Mouse (Mus musculus) CH12.LX (cell line): ENCODE results near the gene Camta1. TPM values are rescaled to one million over a fixed set of nuclear protein-coding genes. Genes with fewer than 3 reads are reported as not detected.

Experiments used
- DNase-seq: peaks from one replicate; pipeline ENCODE4 v3.0.0-alpha.2; 2013; ENCODE audit errors: extremely low read depth
- H3K27ac ChIP-seq: 2 replicates; pipeline ENCODE4 v1.5.1; 2012; ENCODE audit warnings: low read depth, mild to moderate bottlenecking, control low read depth, moderate library complexity; ENCODE audit not compliant: insufficient read depth
- H3K27me3 ChIP-seq: replicated peaks from 2 replicates; pipeline ENCODE3; 2012; ENCODE audit warnings: inconsistent platforms
- H3K36me3 ChIP-seq, 2 experiments: replicated peaks in 1 of 2; 2 replicates each; pipeline versions ENCODE3 to v1.6.1; 2012; ENCODE audit warnings: inconsistent platforms in 1 of 2, low read length in 1 of 2, mild to moderate bottlenecking in 1 of 2, mixed read lengths in 1 of 2, moderate library complexity in 1 of 2; ENCODE audit not compliant: control insufficient read depth in 1 of 2, insufficient read depth in 1 of 2
- H3K4me1 ChIP-seq, 2 experiments: 2 replicates each; pipeline ENCODE4 v1.6.1; 2012; ENCODE audit warnings: inconsistent platforms in 1 of 2, moderate library complexity in 1 of 2; ENCODE audit not compliant: insufficient read depth in 2 of 2, control insufficient read depth in 1 of 2
- H3K4me2 ChIP-seq: 2 replicates; pipeline ENCODE4 v1.6.1; 2012; ENCODE audit warnings: low read depth, mild to moderate bottlenecking, control low read depth; ENCODE audit not compliant: poor library complexity, insufficient read depth, severe bottlenecking
- H3K4me3 ChIP-seq, 3 experiments: fragments of 150-350 bp in 1 of 3; sonication (generic) in 1 of 3; replicated peaks in 1 of 3; 2 replicates each; pipeline versions ENCODE3 to v1.5.1; 2011 to 2012; ENCODE audit warnings: low read depth in 2 of 3, low read length in 2 of 3, mild to moderate bottlenecking in 2 of 3, moderate library complexity in 2 of 3, control low read depth in 1 of 3, improper control_type of control experiment in 1 of 3, inconsistent platforms in 1 of 3, mixed read lengths in 1 of 3; ENCODE audit not compliant: poor library complexity in 1 of 3
- H3K79me2 ChIP-seq: replicated peaks from 2 replicates; pipeline ENCODE4 v1.6.1; 2012; ENCODE audit warnings: mild to moderate bottlenecking, moderate library complexity; ENCODE audit not compliant: control insufficient read depth, poor library complexity, insufficient read depth, severe bottlenecking; ENCODE audit errors: extremely low read depth
- H3K9ac ChIP-seq: 2 replicates; pipeline ENCODE4 v1.6.1; 2012; ENCODE audit warnings: low read depth, mild to moderate bottlenecking, control low read depth, moderate library complexity; ENCODE audit not compliant: insufficient read depth
- H3K9me3 ChIP-seq: replicated peaks from 2 replicates; pipeline ENCODE3; 2012; ENCODE audit warnings: low read length, inconsistent platforms, mixed read lengths
- CHD1 ChIP-seq: IDR thresholded peaks from 2 replicates; pipeline ENCODE4 v1.6.1; 2012; ENCODE audit warnings: low read depth, low read length, improper control_type of control experiment, inconsistent platforms
- CHD2 ChIP-seq: IDR thresholded peaks from 2 replicates; pipeline ENCODE4 v1.6.1; 2011; ENCODE audit warnings: low read length, improper control_type of control experiment
- CTCF ChIP-seq, 2 experiments: IDR thresholded peaks in 1 of 2; conservative IDR thresholded peaks in 1 of 2; 2 replicates each; pipeline ENCODE4 v1.5.1; 2011 to 2012; ENCODE audit warnings: low read depth in 2 of 2, low read length in 2 of 2, improper control_type of control experiment in 1 of 2, inconsistent platforms in 1 of 2, mild to moderate bottlenecking in 1 of 2, moderate library complexity in 1 of 2
- ELF1 ChIP-seq: IDR thresholded peaks from 2 replicates; pipeline ENCODE4 v1.6.1; 2014; ENCODE audit warnings: low read depth, mild to moderate bottlenecking, inconsistent platforms, low read length, improper control_type of control experiment
- EP300 ChIP-seq: IDR thresholded peaks from 2 replicates; pipeline ENCODE4 v1.6.1; 2011; ENCODE audit warnings: low read length, improper control_type of control experiment
- HCFC1 ChIP-seq: IDR thresholded peaks from 2 replicates; pipeline ENCODE4 v1.6.1; 2012; ENCODE audit warnings: low read depth, mild to moderate bottlenecking, inconsistent platforms, low read length, improper control_type of control experiment
- JUN ChIP-seq: IDR thresholded peaks from 2 replicates; pipeline ENCODE4 v1.6.1; 2011; ENCODE audit warnings: low read depth, mild to moderate bottlenecking, low read length, improper control_type of control experiment, moderate library complexity; ENCODE audit not compliant: insufficient read depth
- RAD21 ChIP-seq: IDR thresholded peaks from 2 replicates; pipeline ENCODE4 v1.6.1; 2011; ENCODE audit warnings: low read depth, mild to moderate bottlenecking, low read length, improper control_type of control experiment, moderate library complexity
- SMC3 ChIP-seq: IDR thresholded peaks from 2 replicates; pipeline ENCODE4 v1.6.1; 2011; ENCODE audit warnings: low read depth, low read length, improper control_type of control experiment
- ZC3H11A ChIP-seq: IDR thresholded peaks from 2 replicates; pipeline ENCODE4 v1.6.1; 2012; ENCODE audit warnings: low read depth, mild to moderate bottlenecking, inconsistent platforms, low read length, improper control_type of control experiment
- dilution Hi-C: fragments of 300-500 bp; cut with MboI; formaldehyde crosslinking; loops from 2 replicates; pipeline ENCODE4 v1.14.3; 2020; ENCODE audit warnings: low sequenced_read_pairs; ENCODE audit not compliant: extremely low pct_unique_long_range_greater_than_20kb, extremely low pct_ligation_motif_present
- in situ Hi-C: fragments of 300-500 bp; cut with MboI; formaldehyde crosslinking; loops from 3 replicates; pipeline ENCODE4 v1.14.3; 2019; ENCODE audit warnings: low sequenced_read_pairs, low pct_ligation_motif_present, low pct_unique_long_range_greater_than_20kb, mixed read lengths
- polyA plus RNA-seq: library from polyadenylated mRNA; unstranded; fragments of >175 nt; gene quantifications from 2 replicates; pipeline ENCODE4 v1.2.1, GENCODE M21; 2012; ENCODE audit warnings: low read depth; ENCODE audit not compliant: insufficient read length
- total RNA-seq, 2 experiments: library from RNA; depleted of rRNA; stranded (reverse); fragments of 300-350 nt in 1 of 2; fragments of >200 nt in 1 of 2; gene quantifications; 2 replicates each; pipeline ENCODE4 v1.2.3; 2012 to 2014

Gene Camta1
- total and polyA plus RNA-seq, 3 experiments = 9.9 to 32.5 (median 15.3) TPM

- Histone ChIP-seq H3K9ac (no peak overlapping the region), H3K79me2 (no peaks in the 10 kb centered on the region), H3K27ac (no peak overlapping the region), H3K36me3 (no peaks in the 10 kb centered on the region), H3K9me3 (peaks cover 3% of the 10 kb centered on the region), H3K4me1 (peaks cover 12 to 26% of the 10 kb centered on the region in 2 experiments), H3K4me3 (no peak overlapping the region), H3K27me3 (peaks cover 2% of the 10 kb centered on the region), H3K4me2 (no peak overlapping the region)
- in situ Hi-C loops = no loop called here
- DNase-seq = peak; percentile 58
- TF ChIP-seq RAD21 = no peak; the same call in 1 of the 2 replicates
- TF ChIP-seq SMC3 = peak; percentile 41
- no peak for TF ChIP-seq HCFC1
- TF ChIP-seq CTCF (conservative IDR thresholded peaks at IDR 0.05 in 1 of 2, IDR thresholded peaks at IDR 0.05 in 1 of 2; ENCODE audit: low read depth in 2 of 2, low read length in 2 of 2) = peak; percentile 57 to 61
- dilution Hi-C loops = no loop called here
Measured at GRCm38 (mm10) chr4:150925923-150926322, 935.8 kb downstream of the Camta1 start.

- Histone ChIP-seq H3K4me1 (peaks cover 12 to 26% of the 10 kb centered on the region in 2 experiments), H3K27ac (no peak overlapping the region), H3K27me3 (peaks cover 2% of the 10 kb centered on the region), H3K9ac (no peak overlapping the region), H3K79me2 (no peaks in the 10 kb centered on the region), H3K4me3 (no peak overlapping the region), H3K9me3 (peaks cover 3% of the 10 kb centered on the region), H3K4me2 (no peak overlapping the region)
- dilution Hi-C loops (no loop called here), in situ Hi-C loops (no loop called here)
- no peak for DNase-seq
- TF ChIP-seq ZC3H11A = no peak
- TF ChIP-seq JUN = 0 out of 2 replicates have a peak, but pooled peaks have one; percentile 7
- TF ChIP-seq, all 38 proteins: peak for 1
- H3K36me3 ChIP-seq = no peaks in the 10 kb centered on the region
Measured at GRCm38 (mm10) chr4:150924936-150925335, 936.7 kb downstream of the Camta1 start.

- TF ChIP-seq EP300 (no peak), ELF1 (no peak), CHD1 (no peak), CHD2 (no peak)
- H3K4me3 ChIP-seq = no peak overlapping the region
Measured at GRCm38 (mm10) chr4:150924308-150924707, 937.4 kb downstream of the Camta1 start.

More at GRCm38 (mm10) chr4:150924308-150924707, 937.4 kb downstream of the Camta1 start:
- Histone ChIP-seq H3K27me3 (no peaks in the 10 kb centered on the region), H3K9ac (no peak overlapping the region), H3K4me1 (peaks cover 12 to 26% of the 10 kb centered on the region in 2 experiments), H3K4me2 (no peak overlapping the region), H3K79me2 (no peaks in the 10 kb centered on the region), H3K9me3 (peaks cover 3% of the 10 kb centered on the region), H3K27ac (no peak overlapping the region), H3K36me3 (no peaks in the 10 kb centered on the region)
- dilution Hi-C loops = no loop called here
- in situ Hi-C loops = no loop called here
- no peak for DNase-seq
